Mouse (Mus musculus) CD8-positive naive resting alpha-beta T cell, adult 2 months (primary cell): ENCODE results near the gene Ankrd11.

ENCODE experiments used
- DNase-seq, 2 experiments: peaks; one replicate each; pipeline ENCODE4 v3.0.0; 2022; ENCODE audit warnings: low read depth in 2 of 2, low spot score in 2 of 2

Ankrd11 gene

DNA sequence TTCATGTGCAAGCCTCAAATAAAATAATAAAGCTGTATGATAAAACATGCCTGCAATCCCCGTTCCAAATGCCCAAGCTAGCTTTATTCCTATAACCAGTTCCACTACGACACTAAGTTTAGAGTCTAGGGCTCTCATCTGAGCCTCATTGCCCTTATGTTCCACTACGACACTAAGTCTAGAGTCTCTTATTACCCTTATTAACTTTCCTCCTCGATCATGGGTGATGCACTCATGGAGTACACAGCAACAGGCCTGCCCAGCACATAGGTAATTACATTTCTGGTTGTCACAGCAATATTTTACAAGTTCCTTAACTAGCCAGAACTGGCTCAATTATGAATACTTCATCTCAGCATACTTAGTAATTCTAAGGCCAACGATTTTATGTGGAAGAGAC is 36.3 kb downstream of the Ankrd11 start:
- DNase-seq = no peak

DNA sequence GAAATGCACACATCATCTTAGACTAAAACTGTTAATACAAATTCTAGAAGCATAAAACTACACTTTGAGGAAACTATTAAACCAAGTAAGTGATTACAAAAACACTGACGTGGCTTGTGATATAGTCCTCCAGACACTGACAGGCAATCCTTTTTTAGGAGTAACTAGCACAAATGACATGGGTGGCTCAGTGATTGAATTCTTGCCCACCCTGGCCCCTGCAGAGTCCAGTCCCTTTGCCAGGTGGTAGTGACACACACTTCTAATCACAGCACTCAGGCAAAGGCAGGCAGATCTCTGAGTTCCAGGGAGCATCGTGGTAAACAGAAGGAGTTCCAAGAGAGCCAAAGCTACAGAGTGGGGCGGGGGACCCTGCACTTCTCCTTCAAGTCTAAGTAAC is 36.7 kb downstream of the Ankrd11 start:
- DNase-seq = no peak

DNA sequence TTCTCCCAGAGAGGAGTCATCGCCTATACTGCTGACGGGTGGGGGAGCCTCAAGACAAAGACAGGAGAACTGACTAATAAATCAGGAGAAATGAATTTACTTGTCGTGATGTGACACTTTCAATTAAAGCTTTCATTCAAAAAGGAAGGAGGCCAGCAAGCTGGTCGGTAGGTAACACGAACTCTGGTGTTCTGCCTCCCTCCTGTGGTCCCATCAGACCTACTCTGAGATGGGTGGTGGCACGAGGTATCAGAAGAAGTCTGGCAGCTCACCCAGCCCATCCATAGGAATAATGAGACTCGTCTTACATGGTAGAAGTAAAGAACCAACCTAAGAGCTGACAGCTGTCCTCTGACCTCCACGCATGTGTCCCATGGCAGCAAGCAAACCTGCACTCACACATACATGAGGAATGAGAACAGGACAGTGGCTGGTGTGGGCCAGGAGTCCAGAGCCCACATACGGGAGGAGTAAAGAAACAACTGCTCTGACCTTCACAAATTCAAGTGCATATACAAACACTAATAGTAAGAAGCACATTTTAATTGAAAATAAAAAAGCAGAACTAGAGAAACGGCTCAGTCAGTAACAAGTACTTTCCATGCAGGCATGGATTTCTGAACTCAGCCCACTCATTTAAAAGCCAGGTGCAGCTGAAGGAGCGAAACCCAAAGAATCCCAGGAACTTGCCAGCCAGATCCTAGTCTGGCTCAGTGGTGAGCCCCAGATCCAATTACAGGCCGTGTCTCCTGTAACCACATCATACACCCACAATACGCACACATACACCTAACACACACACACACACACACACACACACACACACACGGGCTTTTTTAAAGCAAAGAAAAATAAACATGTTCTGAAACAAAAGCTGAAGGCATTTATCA is 37.8 kb downstream of the Ankrd11 start:
- DNase-seq = peak in 1 of 2 experiments; percentile 36

DNA sequence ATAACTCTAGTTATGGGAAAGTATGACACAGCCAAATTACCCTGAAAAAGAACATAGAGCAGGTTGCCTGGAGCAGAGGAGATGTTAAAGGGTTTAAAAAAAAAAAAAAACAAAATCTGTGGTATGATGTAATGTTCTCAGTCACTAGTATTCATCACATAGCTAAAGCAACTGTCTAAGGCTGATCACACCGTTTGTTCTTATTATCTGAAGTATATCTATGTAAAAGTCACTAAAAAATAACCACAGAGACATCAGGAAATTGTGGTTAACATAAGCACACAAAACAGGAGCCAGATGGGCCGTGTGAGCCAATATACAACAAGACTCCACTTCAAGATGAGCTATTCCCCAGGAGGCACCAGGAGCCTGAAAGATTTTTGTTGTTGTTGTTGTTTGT is 41.8 kb downstream of the Ankrd11 start:
- DNase-seq = peak in 1 of 2 experiments; percentile 39

DNA sequence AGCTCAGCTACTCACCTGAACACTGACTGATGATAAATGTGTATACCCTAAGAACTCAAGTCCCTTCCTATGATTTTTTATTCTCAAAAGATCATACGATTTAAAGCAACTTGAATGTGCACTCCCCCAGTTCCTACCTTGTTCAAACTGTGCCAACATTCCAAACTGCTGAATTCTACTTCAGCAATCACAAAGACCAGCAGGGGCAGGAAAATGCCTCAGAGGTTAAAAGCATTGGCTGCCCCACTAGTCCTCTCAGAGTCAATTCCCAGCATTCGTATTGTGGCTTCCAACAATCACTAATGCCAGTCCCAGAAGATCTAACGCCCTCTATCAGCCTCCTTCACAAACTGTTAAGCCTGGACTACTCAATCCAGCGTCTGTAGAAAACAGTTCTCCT is 44.1 kb downstream of the Ankrd11 start:
- DNase-seq = no peak

DNA sequence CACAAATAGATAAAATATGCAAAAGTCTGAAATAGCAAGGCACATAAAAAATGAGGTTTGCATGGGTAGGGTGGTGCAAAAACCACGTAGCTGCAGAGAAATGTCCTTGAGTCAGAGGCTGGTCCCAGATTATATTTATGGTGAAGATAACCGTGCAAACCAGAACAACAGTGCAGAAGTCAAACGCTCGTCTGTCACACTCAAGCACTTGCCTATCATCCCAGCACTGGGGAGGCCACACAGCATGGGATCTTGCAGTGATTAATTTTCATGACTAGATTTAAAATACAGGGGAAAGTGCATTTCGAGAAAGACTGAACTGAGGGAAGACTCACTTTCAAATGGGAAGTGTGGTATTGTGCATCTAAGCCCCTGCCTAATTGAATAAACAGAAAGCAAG is 48.3 kb downstream of the Ankrd11 start:
- no peak for DNase-seq

DNA sequence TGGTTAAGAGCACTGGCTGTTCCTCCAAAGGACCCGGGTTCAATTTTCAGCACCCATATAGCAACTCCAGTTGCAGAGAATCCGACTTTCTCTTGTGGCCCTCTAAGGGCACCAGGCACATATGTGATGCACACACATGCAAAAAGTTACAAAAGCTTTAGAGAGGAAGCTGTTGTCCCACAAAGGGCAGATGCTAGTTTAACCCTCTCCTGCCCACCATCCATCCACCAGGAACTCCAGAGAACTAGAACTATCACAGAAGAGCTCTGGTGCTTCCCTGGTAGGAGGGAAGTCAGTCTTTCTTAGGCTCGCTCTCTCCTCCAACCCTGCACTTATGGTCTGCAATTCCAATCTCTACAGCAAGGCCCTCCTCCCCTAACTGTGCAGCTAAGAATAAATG is 49.0 kb downstream of the Ankrd11 start:
- DNase-seq = no peak

DNA sequence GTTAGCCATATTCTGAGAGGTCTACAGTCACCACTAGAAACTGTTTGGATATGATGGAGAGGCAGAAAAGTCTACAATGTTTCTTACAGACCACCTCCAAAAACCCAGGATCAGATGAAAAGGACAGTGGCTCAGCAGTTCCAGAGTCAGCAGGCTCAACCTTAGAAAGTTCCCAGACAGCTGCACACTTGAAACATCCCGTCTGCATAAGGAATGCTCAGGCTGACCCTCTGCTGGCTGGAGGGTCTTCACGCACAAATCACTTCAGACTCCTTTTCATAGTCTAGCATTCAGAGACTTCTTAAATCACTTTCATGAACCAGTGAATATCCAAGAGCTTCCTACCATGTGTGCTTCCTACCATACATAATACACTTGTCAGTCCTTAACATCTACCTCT is 49.8 kb downstream of the Ankrd11 start:
- DNase-seq = no peak

DNA sequence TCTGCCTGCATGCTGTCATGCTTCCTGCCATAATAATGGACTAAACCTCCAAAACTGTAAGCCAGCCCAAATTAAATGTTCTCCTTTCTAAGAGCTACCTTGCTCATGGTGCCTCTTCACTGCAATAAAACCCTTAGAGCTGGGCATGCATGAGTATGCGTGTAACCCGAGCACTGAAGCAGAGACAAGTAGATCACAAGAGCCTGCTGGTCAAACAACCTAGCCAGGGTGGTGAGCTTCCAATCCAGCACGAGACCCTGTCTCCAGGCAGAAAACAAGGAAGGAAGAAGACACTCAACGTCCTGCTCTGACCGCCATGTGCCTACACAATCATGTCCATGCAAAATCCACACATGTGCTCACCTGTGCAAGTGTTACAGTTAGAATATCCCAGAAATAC is 50.7 kb downstream of the Ankrd11 start:
- no peak for DNase-seq

DNA sequence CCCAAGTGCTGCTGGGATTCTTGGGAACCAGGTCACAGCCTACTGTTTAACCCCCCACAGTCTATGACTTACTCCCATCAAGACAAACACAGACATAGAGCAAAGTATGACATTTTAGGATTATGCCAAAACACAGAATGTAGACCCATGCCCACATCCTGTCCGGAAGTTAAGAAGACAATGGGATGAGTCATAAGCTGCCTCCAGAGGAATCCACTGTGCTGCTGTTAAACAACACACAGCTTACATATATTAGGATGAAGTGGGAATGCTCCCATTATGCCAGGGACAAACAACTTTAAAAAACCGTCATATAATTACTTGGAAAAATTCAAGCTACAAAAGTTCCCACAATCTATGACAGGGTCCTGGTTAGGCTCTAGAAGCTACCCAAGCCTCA is 52.1 kb downstream of the Ankrd11 start:
- DNase-seq = peak; percentile 21 to 42

DNA sequence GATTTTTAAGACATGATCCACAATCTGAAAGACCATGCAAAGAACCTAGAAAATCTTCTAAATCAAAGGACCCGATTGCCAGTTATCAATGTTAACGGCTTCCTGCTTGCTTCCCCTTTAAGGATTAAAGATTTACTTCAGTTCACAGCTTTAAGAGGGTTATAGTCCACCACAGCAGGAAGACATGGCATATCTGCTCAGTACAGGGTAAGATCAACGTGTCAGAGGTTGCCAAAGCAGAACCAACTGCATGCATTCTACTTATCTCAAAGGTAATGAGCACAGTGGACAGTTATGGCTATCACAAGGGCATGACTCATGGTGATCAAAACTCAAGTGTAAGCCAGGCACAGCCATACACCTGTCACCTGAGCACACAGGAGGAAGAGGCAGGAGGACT is 53.1 kb downstream of the Ankrd11 start:
- peak in 1 of 2 experiments; percentile 31 for DNase-seq

DNA sequence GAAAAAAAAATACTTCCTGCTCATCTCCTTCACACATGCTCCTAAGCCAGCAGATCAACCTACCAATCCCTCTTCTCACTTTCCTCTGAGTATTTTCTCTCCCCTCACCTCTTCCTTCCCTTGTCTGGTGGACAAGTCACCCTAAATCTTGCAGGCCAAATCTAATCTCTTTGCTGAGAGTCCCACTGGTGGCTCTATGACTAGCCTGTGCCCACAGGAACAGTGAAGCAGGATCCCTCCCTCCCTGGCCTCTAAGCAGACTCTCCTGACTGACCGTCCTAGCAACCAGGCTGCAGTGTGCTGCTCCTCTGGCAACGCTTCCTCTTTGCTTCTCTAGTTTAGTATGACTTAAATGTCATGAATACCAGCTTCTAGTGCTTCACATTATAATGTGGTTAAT is 54.8 kb downstream of the Ankrd11 start:
- DNase-seq = no peak

DNA sequence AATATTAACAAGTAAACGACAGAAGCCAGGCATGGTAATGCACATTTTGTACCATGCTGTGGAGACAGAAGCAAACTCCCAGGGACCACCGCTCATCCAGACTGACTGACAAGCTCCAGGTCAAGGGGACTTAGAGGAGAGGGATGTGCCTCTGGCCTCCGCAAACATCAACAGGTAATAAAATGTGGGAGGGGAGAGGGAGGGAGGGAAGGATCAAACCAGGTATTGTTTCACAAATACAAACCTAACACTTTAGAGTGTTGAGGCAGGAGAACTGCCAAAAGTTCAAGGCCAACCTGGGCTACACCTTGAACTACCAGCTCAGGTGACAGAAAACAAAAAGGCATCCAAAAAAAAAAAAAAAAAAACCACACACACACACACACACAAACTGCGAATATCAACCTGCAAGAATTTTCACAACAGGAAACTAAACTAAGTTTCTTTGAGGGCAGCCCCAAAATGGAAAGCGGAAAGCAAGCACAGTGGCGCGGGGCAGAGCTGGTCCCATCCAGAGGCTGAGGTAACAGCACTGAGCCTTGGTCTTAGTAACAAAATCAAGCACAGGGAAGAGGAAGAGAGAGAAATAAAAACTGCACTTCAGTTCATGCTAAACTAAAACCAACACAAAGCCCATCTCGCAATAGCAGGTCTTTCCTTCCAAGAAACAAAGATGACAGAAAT is 55.4 kb downstream of the Ankrd11 start:
- DNase-seq = peak in 1 of 2 experiments; percentile 56

DNA sequence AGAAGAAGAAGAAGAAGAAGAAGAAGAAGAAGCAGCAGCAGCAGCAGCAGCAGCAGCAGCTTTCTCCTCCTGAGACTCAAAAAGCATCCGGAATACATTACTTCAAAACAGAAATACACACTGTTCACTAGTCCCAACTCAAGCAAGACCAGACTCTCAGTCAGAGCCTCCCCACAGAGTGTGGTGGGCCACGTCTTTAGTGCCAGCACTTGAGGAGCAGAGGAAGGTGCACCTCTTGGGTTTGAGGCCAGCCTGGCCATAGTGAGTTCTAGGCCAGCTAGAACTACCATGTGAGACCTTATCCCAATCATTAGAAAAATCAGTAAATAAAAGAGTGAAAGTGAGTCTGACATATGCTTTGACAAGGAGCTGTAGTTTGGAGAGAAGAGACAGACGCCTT is 57.9 kb downstream of the Ankrd11 start:
- DNase-seq = no peak

DNA sequence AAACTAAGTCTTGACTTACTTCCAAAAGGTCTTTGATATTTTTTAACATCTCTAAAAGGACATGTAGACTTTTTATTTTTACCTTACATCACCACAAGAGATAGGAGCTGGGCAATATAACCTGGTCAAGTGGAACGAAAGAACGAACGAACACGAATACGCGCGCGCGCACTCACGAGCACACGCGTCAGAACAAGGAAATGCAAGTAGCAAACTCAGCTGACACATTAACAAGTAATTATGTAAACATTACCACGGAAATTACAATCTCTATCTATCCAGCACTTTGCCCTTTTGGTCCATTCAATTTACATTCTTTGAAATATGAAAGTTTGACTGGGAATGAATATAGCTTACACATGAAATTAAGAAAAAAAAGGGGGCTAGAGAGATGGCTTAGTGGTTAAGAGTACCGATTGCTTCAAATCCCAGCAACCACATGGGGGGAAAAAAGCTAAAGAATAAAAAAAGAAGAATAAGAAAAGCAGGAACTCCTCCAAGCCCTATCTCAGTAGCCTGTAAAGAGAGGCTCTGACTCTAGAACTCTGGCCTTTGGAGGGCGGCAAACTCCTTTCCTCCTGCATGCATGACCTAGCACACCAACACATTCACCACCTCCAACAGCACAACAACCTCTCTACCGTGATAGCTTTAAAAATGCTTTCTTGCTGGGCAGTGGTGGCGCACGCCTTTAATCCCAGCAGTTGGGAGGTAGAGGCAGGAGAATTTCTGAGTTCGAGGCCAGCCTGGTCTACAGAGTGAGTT is 58.7 kb downstream of the Ankrd11 start:
- peak in 1 of 2 experiments; percentile 40 for DNase-seq

DNA sequence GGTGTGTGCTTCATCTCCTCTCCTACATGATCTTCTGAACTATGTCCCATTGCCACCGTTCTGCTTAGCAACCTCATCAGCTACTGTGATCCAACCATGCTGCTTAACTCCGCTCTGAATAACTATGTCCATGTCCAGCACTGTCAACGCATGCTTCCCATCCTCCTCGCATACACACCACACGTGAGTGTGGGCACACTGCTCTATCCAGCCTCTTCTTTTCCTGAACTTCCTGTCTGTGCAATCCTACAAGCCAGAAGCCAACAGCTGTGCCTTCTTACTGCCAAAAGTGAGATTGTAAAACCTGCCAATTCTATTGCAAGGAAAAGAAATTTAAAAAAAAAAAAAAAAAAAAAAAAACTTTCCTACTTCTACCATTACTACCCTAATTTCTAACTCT is 60.4 kb downstream of the Ankrd11 start:
- DNase-seq = no peak

DNA sequence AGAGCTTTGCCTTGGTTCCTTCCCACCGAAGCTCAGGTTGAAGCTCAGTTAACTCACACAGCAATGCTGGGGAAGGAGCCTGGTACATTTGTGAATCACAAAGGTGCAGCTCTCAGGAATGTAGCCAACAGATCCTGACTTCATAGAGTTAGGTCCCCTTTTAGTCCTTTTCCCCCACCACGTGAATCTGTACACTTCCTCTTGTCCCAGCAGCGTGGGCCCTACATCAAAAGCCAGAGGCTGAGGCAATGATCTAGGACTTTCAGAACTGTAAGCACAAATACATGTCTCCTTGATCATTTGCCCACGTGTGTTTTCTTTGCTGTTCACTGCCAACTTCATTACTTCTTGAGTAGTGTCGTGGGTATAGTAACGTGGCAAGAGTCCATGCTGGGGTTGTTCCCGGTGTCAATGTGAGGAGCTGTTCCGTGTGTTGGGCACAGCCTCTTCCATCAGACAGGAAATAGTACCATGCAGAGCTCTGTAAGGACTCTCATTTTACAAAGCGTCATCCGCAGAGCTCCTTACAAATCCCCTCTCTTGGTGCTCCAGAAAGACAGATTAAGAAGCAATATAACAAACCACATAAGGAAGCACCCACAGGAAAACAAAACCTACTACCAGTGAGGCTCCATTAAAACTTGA is 62.1 kb downstream of the Ankrd11 start:
- DNase-seq = no peak

DNA sequence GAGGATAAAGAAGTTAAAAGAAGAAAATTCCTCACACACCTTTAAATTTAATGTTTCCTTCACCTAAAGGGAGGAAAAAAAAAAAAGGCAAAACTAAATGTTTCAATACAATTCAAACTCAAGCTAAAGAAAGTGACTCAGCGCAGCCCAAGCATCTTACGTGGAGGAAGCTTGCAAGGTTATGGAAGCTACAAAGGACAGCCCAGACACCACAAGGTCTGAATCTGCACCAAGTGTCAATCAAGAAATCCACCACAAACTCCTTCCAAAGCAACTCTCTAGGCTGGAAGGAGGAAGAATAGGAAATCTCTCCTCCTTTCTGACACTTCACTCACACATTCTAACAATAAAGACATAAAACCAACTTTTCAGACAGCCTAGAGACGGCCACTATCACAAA is 62.7 kb downstream of the Ankrd11 start:
- DNase-seq = no peak

DNA sequence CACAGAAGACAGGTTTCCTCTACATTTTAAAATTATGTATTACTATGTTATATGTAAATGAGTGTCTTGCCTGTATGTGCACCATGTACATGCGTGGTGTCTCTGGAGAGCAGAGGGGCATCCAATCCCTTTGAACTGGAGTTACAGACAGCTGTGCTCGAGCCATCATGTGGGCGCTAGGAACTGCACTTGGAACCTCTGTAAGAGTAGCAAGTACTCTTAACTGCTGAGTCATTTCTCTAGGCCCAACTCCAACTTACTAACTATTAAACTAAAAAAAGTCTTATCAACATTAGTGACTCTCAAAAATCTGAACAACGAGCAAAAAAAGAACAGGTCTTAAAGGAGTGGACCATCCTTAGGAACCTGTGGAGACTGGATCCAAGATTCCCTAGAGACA is 66.0 kb downstream of the Ankrd11 start:
- no peak for DNase-seq

DNA sequence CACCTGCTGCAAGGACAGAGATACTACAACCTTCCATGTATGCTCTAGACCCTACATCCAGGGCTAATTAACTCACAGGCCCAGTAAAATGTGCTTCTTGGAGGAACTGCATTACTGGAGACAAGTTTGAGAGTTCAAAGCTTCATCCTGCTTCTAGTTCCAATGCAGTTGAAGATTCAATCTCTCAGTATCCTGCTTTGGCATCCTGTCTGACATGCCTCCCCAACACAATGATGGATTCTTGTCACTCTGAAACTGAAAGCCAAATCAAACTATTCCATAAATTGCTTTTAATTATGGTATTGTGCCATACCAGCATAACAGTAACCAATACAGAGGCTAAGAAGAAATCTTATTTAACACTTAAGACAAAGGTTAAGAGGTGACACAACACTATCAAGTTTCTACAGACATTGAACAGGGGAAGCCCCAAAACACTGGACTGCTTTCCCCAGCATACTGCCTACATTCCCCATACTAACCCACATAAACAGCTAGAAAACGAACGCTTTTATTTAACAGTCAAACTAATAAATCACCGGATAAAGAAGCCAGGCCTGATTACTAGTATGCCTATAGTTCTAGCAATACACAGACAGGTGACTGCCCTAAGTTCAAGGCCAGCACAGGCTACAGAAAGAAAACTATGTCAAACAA is 72.0 kb downstream of the Ankrd11 start:
- DNase-seq = no peak

DNA sequence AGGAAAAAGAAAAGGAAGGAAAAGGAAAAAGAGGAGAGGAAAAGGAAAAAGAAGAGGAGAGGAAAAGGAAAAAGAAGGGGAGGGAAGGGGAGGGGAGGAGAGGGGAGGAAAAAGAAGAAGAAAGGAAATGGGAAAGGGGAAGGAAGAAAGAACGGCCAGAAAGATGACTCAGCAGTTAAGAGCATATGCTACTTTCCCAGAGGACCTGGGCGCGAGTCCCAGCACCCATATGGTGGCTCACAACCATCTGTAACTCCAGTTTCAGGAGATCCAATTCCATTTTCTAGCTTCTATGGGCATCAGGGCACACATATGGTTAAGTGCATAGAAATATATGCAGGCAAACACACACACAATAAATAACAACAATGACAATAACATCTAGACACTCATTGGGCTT is 73.9 kb downstream of the Ankrd11 start:
- DNase-seq = no peak
